Mouse (Mus musculus): ENCODE measurements around the gene Gm20388. TPM values are rescaled to one million over a fixed set of nuclear protein-coding genes. Genes with fewer than 3 reads are reported as not detected.
A peak's percentile ranks its signal among the peaks of the same experiment; 100 is the strongest.
"Not testable (repeated sequence)": the region's sequence is repeated elsewhere in the genome, so short reads cannot be mapped to it uniquely, and the experiment has no call there.

Gene Gm20388
- polyA plus RNA-seq, 1 experiment: 18.7 TPM

DNA sequence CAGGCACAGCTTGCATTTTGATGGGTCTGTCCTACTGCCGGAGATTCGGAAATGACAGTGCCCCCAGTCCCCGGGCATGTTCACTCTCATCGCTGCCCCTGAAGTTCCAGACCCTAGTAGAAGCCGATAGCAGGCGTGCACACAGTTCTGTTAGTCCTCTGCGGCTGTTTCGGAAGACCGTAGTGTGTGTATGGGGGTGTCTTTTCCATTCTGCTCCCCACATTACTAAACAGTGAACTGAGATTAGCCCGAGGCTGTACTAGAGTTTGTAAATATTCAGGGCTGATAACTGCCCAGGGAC, 4039.0 kb downstream of the Gm20388 start:
- H3K4me1 ChIP-seq (ENCODE audit: control insufficient read depth, insufficient read depth, low read length): peaks cover 3% of the 10 kb centered on the region; the same call in 1 of the 2 replicates
- H3K4me3 ChIP-seq (replicated peaks; ENCODE audit: insufficient read depth, low read depth, low read length): peak overlapping the region; percentile 80
- no peaks in the 10 kb centered on the region for H3K27me3 ChIP-seq (ENCODE audit: control insufficient read depth, insufficient read depth, low read length)
- H3K27ac ChIP-seq (ENCODE audit: insufficient read depth, low read length): peak overlapping the region; percentile 75
- 3% methylated on average over 10 of the region's 10 CpGs for WGBS
- TF ChIP-seq POLR2A (IDR thresholded peaks at IDR 0.05; ENCODE audit: borderline replicate concordance, insufficient read depth, low read length) (no peak), CTCF (IDR thresholded peaks at IDR 0.05; ENCODE audit: borderline replicate concordance, insufficient read depth, low read depth, low read length) (no peak)
- DNase-seq: no peak

DNA sequence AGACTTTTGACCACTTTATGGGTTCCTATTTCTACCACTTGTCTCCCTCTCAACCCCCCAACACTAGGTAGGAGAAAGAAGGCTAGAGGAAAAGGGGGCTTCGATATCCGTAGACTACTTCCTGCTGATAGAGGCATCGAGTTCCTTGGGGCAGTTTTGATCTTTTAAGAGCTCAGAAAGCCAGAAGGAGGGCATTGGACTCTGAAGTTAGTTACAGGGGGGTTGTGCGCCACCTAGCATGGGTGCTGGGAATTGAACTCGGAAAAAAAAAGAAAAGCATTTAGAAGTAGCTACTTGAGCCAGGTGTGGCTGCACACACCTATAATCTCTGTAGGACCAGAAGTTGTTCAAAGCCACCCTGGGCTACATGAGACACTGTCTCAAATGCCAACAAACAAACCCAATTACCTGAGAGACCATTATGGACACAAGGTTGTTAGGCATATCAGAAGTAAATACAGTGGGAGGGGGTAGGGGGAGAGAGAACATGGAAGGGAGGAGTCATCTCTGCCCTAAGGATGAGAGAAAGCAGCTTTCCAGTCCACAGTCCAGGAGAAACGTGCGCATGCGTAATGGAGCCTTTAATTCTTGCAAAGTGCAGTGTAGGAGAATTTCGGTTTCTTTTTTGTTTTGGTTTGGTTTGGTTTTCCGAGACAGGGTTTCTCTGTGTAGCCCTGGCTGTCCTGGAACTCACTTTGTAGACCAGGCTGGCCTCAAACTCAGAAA, 4039.6 kb downstream of the Gm20388 start:
- H3K27ac ChIP-seq (ENCODE audit: insufficient read depth, low read length): no peak overlapping the region
- TF ChIP-seq CTCF (IDR thresholded peaks at IDR 0.05; ENCODE audit: borderline replicate concordance, insufficient read depth, low read depth, low read length) (peak; percentile 73), POLR2A (IDR thresholded peaks at IDR 0.05; ENCODE audit: borderline replicate concordance, insufficient read depth, low read length) (no peak)

DNA sequence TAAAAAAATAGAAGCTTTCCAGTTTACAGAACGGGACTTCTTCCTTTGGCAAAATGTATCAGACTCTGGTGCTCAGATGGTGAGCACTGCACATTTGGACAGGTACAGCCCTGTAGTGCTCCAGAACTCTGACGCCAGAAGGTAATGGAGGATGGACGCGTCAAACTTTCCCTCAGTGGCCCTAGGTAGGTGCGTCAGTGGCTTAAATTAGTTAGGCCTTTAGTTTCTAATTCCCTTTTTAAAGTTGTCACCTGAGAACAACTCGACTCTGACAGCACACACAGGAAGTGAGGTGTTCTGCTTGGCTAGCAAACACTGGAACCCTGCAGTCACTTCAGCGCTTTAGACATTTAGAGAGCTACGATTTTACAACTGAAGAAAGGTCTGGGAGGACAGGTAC, 4043.0 kb downstream of the Gm20388 start:
- WGBS: 87% methylated on average over 8 of the region's 8 CpGs
- H3K27ac ChIP-seq (ENCODE audit: insufficient read depth, low read length): no peak overlapping the region
- no peak overlapping the region for H3K4me3 ChIP-seq (replicated peaks; ENCODE audit: insufficient read depth, low read depth, low read length)
- no peaks in the 10 kb centered on the region for H3K27me3 ChIP-seq (ENCODE audit: control insufficient read depth, insufficient read depth, low read length)
- H3K4me1 ChIP-seq (ENCODE audit: control insufficient read depth, insufficient read depth, low read length): no peaks in the 10 kb centered on the region
- DNase-seq: no peak
- TF ChIP-seq POLR2A (IDR thresholded peaks at IDR 0.05; ENCODE audit: borderline replicate concordance, insufficient read depth, low read length): no peak
- TF ChIP-seq CTCF (IDR thresholded peaks at IDR 0.05; ENCODE audit: borderline replicate concordance, insufficient read depth, low read depth, low read length): no peak

More for the DNA sequence above, 4039.6 kb downstream of the Gm20388 start:
- peak; percentile 57 to 67 for DNase-seq
- peak overlapping the region; percentile 80 for H3K4me3 ChIP-seq (replicated peaks; ENCODE audit: insufficient read depth, low read depth, low read length)
- 34% methylated on average over 10 of the region's 10 CpGs for WGBS
- H3K4me1 ChIP-seq (ENCODE audit: control insufficient read depth, insufficient read depth, low read length): peaks cover 3% of the 10 kb centered on the region; the same call in 1 of the 2 replicates
- H3K27me3 ChIP-seq (ENCODE audit: control insufficient read depth, insufficient read depth, low read length): no peaks in the 10 kb centered on the region

DNA sequence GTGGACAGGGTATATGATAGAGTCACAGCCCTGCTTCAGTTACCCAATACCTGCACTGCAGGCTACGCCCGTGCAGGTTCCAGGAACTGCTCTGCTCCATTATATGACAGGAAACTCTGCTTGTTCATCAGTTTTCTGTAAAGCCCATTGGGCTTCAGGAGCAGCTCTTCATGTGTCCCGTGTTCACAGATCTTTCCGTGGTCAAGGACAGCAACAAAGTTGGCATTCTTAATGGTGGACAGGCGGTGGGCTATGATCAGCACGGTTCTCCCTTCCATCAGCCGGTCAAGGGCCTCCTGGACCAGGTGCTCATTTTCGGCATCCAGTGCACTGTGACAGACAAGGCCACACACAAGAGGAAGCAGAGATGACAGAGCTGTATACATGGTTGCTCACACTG, 4043.6 kb downstream of the Gm20388 start:
- WGBS: 91% methylated on average over 8 of the region's 8 CpGs
- no peak for TF ChIP-seq POLR2A (IDR thresholded peaks at IDR 0.05; ENCODE audit: borderline replicate concordance, insufficient read depth, low read length)
- no peak for TF ChIP-seq CTCF (IDR thresholded peaks at IDR 0.05; ENCODE audit: borderline replicate concordance, insufficient read depth, low read depth, low read length)
- Histone ChIP-seq H3K4me3 (replicated peaks; ENCODE audit: insufficient read depth, low read depth, low read length) (no peak overlapping the region), H3K4me1 (ENCODE audit: control insufficient read depth, insufficient read depth, low read length) (no peaks in the 10 kb centered on the region), H3K27ac (ENCODE audit: insufficient read depth, low read length) (no peak overlapping the region), H3K27me3 (ENCODE audit: control insufficient read depth, insufficient read depth, low read length) (no peaks in the 10 kb centered on the region)
- no peak for DNase-seq

DNA sequence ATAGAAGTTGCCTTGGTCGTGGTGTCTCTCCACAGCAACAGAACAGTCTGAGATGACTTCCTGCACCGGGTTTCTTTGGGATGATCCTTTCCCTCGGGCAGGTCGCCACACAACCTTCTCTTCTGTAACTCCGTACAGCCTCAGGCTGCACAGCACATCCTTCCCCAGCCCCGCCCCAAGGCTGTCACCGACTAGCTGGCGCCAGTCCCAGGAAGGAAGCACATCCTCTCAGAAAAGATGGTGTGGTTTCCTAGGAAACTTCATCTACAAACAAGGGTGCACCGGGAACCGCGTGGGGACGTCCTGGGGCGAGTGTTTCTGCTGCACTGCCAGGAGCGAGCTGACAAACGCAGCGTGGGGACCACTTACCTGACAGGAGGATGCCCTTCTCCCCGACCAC, 4047.5 kb downstream of the Gm20388 start:
- no peak overlapping the region for H3K4me3 ChIP-seq (replicated peaks; ENCODE audit: insufficient read depth, low read depth, low read length)
- no peaks in the 10 kb centered on the region for H3K27me3 ChIP-seq (ENCODE audit: control insufficient read depth, insufficient read depth, low read length)
- TF ChIP-seq POLR2A (IDR thresholded peaks at IDR 0.05; ENCODE audit: borderline replicate concordance, insufficient read depth, low read length) (no peak), CTCF (IDR thresholded peaks at IDR 0.05; ENCODE audit: borderline replicate concordance, insufficient read depth, low read depth, low read length) (no peak)
- H3K4me1 ChIP-seq (ENCODE audit: control insufficient read depth, insufficient read depth, low read length): no peaks in the 10 kb centered on the region
- DNase-seq: no peak
- H3K27ac ChIP-seq (ENCODE audit: insufficient read depth, low read length): no peak overlapping the region
- WGBS: 65% methylated on average over 17 of the region's 17 CpGs

DNA sequence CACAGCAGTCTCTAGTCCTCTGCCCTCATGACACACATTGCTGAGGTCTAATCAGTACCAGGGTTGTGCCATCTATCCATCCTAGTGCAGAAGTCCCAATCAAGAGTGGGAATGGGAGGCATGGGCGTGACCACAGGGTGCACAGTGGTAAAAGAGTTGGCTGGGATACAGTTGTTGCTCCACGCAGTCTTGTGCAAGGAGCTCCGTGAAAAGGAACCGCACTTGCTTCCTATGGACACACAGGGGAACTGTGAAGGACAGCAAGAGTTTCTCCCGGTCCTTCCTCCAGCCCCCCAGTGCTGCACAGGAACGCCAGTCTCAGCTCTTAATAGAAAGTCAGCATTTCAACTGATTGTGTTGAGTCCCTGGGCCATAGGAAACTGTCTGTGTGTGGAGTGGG, 4048.8 kb downstream of the Gm20388 start:
- DNase-seq: no peak
- no peak overlapping the region for H3K27ac ChIP-seq (ENCODE audit: insufficient read depth, low read length)
- H3K4me1 ChIP-seq (ENCODE audit: control insufficient read depth, insufficient read depth, low read length): no peaks in the 10 kb centered on the region
- 93% methylated on average over 6 of the region's 6 CpGs for WGBS
- TF ChIP-seq CTCF (IDR thresholded peaks at IDR 0.05; ENCODE audit: borderline replicate concordance, insufficient read depth, low read depth, low read length): no peak
- no peak for TF ChIP-seq POLR2A (IDR thresholded peaks at IDR 0.05; ENCODE audit: borderline replicate concordance, insufficient read depth, low read length)
- H3K4me3 ChIP-seq (replicated peaks; ENCODE audit: insufficient read depth, low read depth, low read length): no peak overlapping the region
- H3K27me3 ChIP-seq (ENCODE audit: control insufficient read depth, insufficient read depth, low read length): no peaks in the 10 kb centered on the region

DNA sequence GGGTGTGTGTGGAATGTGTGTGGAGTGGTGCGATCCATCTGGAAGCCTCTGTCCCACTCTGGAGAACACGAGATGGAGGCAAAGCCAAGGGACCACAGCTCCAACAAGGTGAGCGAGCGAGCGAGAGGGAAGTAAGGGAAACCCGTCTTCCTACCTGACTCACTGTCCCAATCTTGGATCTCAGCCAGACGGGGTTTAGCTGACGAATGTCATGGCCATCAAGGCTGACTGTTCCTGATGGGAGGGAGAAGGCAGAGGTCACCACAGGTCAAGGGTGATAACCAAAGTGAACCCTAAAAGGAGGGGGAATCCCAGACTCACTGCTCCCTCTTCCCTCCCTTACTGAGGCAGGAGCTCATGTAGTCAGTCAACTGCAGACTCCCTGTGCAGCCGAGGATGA, 4049.4 kb downstream of the Gm20388 start:
- H3K4me1 ChIP-seq (ENCODE audit: control insufficient read depth, insufficient read depth, low read length): no peaks in the 10 kb centered on the region
- no peak for DNase-seq
- no peaks in the 10 kb centered on the region for H3K27me3 ChIP-seq (ENCODE audit: control insufficient read depth, insufficient read depth, low read length)
- WGBS: 77% methylated on average over 9 of the region's 9 CpGs
- no peak overlapping the region for H3K27ac ChIP-seq (ENCODE audit: insufficient read depth, low read length)
- H3K4me3 ChIP-seq (replicated peaks; ENCODE audit: insufficient read depth, low read depth, low read length): no peak overlapping the region
- TF ChIP-seq CTCF (IDR thresholded peaks at IDR 0.05; ENCODE audit: borderline replicate concordance, insufficient read depth, low read depth, low read length) (no peak), POLR2A (IDR thresholded peaks at IDR 0.05; ENCODE audit: borderline replicate concordance, insufficient read depth, low read length) (no peak)

DNA sequence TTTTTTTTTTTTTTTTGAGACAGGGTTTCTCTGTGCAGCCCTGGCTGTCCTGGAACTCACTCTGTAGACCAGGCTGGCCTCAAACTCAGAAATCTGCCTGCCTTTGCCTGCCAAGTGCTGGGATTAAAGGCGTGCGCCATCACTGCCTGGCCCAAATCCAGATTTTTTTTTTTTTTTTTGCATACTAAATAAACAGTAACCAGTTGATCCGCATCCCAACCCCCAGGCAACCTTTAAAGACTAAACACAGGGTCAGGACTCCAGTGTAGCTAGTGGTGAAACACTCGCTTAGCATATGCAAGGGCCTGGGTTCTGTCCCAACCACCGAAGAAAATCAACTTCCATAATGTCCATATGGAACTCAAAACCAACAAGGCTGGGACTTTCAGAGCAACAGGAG, 4049.9 kb downstream of the Gm20388 start:
- not testable (repeated sequence) for H3K27me3 ChIP-seq (ENCODE audit: control insufficient read depth, insufficient read depth, low read length); H3K27ac ChIP-seq (ENCODE audit: insufficient read depth, low read length); DNase-seq; H3K4me3 ChIP-seq (replicated peaks; ENCODE audit: insufficient read depth, low read depth, low read length); H3K4me1 ChIP-seq (ENCODE audit: control insufficient read depth, insufficient read depth, low read length)
- WGBS: 46% methylated on average over 5 of the region's 5 CpGs
